Mouse (Mus musculus): ENCODE results near the gene Fbrsl1. TPM values are rescaled to one million over a fixed set of nuclear protein-coding genes. Genes with fewer than 3 reads are reported as not detected.

The Fbrsl1 gene
- polyA plus RNA-seq, 1 experiment: 51.7 TPM

DNA sequence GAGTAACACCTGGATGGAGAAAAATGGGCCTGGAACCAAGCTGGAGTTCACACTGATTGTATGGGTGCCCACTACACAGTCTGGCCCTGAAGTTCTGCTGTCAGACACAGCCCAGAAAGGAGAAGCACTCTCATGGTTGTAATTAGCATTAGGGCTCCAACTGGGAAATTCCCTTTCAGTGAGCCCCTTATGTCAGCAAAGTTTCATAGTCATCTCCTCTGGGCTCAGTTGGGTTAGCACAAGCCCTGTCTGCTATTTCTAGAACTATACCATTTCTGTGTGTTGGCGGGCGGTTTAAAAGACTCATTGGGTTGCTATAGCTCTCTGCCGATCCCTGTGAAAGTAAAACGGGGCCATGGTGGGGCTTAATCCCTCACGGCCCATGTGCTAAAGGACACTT, 24.1 kb downstream of the Fbrsl1 start:
- Histone ChIP-seq H3K4me3 (ENCODE audit: low read depth, low read length) (no peak overlapping the region), H3K9me3 (replicated peaks; ENCODE audit: control insufficient read depth, insufficient read depth, low read length, poor library complexity, severe bottlenecking) (no peaks in the 10 kb centered on the region), H3K27ac (ENCODE audit: insufficient read depth, low read length) (no peak overlapping the region), H3K9ac (ENCODE audit: low read depth, poor library complexity, severe bottlenecking) (no peak overlapping the region), H3K27me3 (ENCODE audit: control insufficient read depth, insufficient read depth, low read length, poor library complexity, severe bottlenecking) (no peaks in the 10 kb centered on the region), H3K36me3 (ENCODE audit: control insufficient read depth, insufficient read depth, low read length, poor library complexity, severe bottlenecking) (0 out of 2 replicates have a peak, but pooled peaks cover 2% of the 10 kb centered on the region), H3K4me1 (ENCODE audit: control insufficient read depth, insufficient read depth, low read length) (no peaks in the 10 kb centered on the region)
- TF ChIP-seq EP300 (IDR thresholded peaks at IDR 0.05; ENCODE audit: insufficient read depth, low read depth, low read length) (no peak), POLR2A (IDR thresholded peaks at IDR 0.05; ENCODE audit: insufficient read depth, low read length) (no peak), CTCF (IDR thresholded peaks at IDR 0.05; ENCODE audit: low read depth, low read length) (no peak)

DNA sequence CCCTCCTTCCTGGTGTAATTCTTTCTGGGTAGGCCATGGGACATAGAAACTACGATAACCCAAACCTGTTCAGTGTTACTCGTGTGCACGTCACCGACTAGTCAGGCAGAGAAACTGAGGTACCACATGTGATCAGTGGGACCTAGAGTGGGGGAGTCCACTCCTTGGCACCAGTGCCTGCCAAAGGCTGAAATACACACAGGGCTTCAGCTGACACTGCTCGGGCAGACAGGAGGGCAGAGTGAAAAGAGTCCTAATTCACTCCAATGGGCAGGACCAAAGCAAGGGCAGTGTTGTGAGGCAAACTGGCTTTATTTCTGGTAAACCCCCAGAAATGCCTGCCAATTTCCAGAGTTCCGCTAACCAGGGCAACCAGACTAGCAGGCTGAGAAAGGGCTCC, 26.9 kb downstream of the Fbrsl1 start:
- Histone ChIP-seq H3K27ac (ENCODE audit: insufficient read depth, low read length) (no peak overlapping the region), H3K27me3 (ENCODE audit: control insufficient read depth, insufficient read depth, low read length, poor library complexity, severe bottlenecking) (no peaks in the 10 kb centered on the region), H3K4me1 (ENCODE audit: control insufficient read depth, insufficient read depth, low read length) (peaks cover 7% of the 10 kb centered on the region), H3K9ac (ENCODE audit: low read depth, poor library complexity, severe bottlenecking) (no peak overlapping the region), H3K9me3 (replicated peaks; ENCODE audit: control insufficient read depth, insufficient read depth, low read length, poor library complexity, severe bottlenecking) (no peaks in the 10 kb centered on the region), H3K36me3 (ENCODE audit: control insufficient read depth, insufficient read depth, low read length, poor library complexity, severe bottlenecking) (0 out of 2 replicates have a peak, but pooled peaks cover 2% of the 10 kb centered on the region), H3K4me3 (ENCODE audit: low read depth, low read length) (no peak overlapping the region)
- TF ChIP-seq POLR2A (IDR thresholded peaks at IDR 0.05; ENCODE audit: insufficient read depth, low read length): no peak

DNA sequence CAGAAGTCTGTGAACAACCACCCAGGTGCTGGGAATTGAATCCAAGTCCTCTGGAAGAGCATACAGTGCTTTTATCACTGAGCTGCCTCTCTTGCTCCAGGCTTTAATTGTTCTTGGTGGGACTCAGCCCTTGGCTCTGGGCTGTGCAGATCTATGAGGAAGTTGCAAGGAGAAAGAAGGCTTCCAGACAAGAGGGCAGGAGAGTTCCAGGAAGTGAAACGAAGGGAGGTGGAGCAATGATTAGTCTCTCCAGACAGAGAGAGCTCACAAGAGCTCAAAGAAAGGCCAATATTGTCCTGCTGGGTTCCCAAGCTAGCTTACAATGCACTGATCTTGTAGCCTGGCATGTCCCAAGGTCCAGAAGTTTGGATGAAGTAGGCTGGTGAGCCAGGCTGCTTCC, 27.4 kb downstream of the Fbrsl1 start:
- Histone ChIP-seq H3K27ac (ENCODE audit: insufficient read depth, low read length) (no peak overlapping the region), H3K36me3 (ENCODE audit: control insufficient read depth, insufficient read depth, low read length, poor library complexity, severe bottlenecking) (0 out of 2 replicates have a peak, but pooled peaks cover 2% of the 10 kb centered on the region)
- TF ChIP-seq CTCF (IDR thresholded peaks at IDR 0.05; ENCODE audit: low read depth, low read length) (no peak), EP300 (IDR thresholded peaks at IDR 0.05; ENCODE audit: insufficient read depth, low read depth, low read length) (no peak), POLR2A (IDR thresholded peaks at IDR 0.05; ENCODE audit: insufficient read depth, low read length) (no peak)

GRCm38 (mm10) chr5:110420201-110420600, 28.1 kb downstream of the Fbrsl1 start:
- peaks cover 12% of the 10 kb centered on the region for H3K4me1 ChIP-seq (ENCODE audit: control insufficient read depth, insufficient read depth, low read length)
- no peak overlapping the region for H3K9ac ChIP-seq (ENCODE audit: low read depth, poor library complexity, severe bottlenecking)
- H3K27me3 ChIP-seq (ENCODE audit: control insufficient read depth, insufficient read depth, low read length, poor library complexity, severe bottlenecking): no peaks in the 10 kb centered on the region
- no peak overlapping the region for H3K4me3 ChIP-seq (ENCODE audit: low read depth, low read length)
- TF ChIP-seq POLR2A (IDR thresholded peaks at IDR 0.05; ENCODE audit: insufficient read depth, low read length) (no peak), EP300 (IDR thresholded peaks at IDR 0.05; ENCODE audit: insufficient read depth, low read depth, low read length) (no peak), CTCF (IDR thresholded peaks at IDR 0.05; ENCODE audit: low read depth, low read length) (no peak)
- H3K9me3 ChIP-seq (replicated peaks; ENCODE audit: control insufficient read depth, insufficient read depth, low read length, poor library complexity, severe bottlenecking): no peaks in the 10 kb centered on the region
- 0 out of 2 replicates have a peak, but pooled peaks cover 2% of the 10 kb centered on the region for H3K36me3 ChIP-seq (ENCODE audit: control insufficient read depth, insufficient read depth, low read length, poor library complexity, severe bottlenecking)
- H3K27ac ChIP-seq (ENCODE audit: insufficient read depth, low read length): no peak overlapping the region

More for the DNA sequence above, 27.4 kb downstream of the Fbrsl1 start:
- H3K9me3 ChIP-seq (replicated peaks; ENCODE audit: control insufficient read depth, insufficient read depth, low read length, poor library complexity, severe bottlenecking): no peaks in the 10 kb centered on the region
- no peak overlapping the region for H3K9ac ChIP-seq (ENCODE audit: low read depth, poor library complexity, severe bottlenecking)
- peaks cover 10% of the 10 kb centered on the region for H3K4me1 ChIP-seq (ENCODE audit: control insufficient read depth, insufficient read depth, low read length)
- H3K27me3 ChIP-seq (ENCODE audit: control insufficient read depth, insufficient read depth, low read length, poor library complexity, severe bottlenecking): no peaks in the 10 kb centered on the region
- H3K4me3 ChIP-seq (ENCODE audit: low read depth, low read length): no peak overlapping the region

GRCm38 (mm10) chr5:110418523-110418911, 29.8 kb downstream of the Fbrsl1 start:
- Histone ChIP-seq H3K9me3 (replicated peaks; ENCODE audit: control insufficient read depth, insufficient read depth, low read length, poor library complexity, severe bottlenecking) (no peaks in the 10 kb centered on the region), H3K27me3 (ENCODE audit: control insufficient read depth, insufficient read depth, low read length, poor library complexity, severe bottlenecking) (no peaks in the 10 kb centered on the region), H3K4me3 (ENCODE audit: low read depth, low read length) (no peak overlapping the region), H3K27ac (ENCODE audit: insufficient read depth, low read length) (no peak overlapping the region), H3K4me1 (ENCODE audit: control insufficient read depth, insufficient read depth, low read length) (peaks cover 12% of the 10 kb centered on the region), H3K9ac (ENCODE audit: low read depth, poor library complexity, severe bottlenecking) (no peak overlapping the region), H3K36me3 (ENCODE audit: control insufficient read depth, insufficient read depth, low read length, poor library complexity, severe bottlenecking) (no peaks in the 10 kb centered on the region)
- TF ChIP-seq POLR2A (IDR thresholded peaks at IDR 0.05; ENCODE audit: insufficient read depth, low read length): no peak
- no peak for TF ChIP-seq CTCF (IDR thresholded peaks at IDR 0.05; ENCODE audit: low read depth, low read length)
- TF ChIP-seq EP300 (IDR thresholded peaks at IDR 0.05; ENCODE audit: insufficient read depth, low read depth, low read length): no peak

- Histone ChIP-seq H3K36me3 (ENCODE audit: control insufficient read depth, insufficient read depth, low read length, poor library complexity, severe bottlenecking) (no peaks in the 10 kb centered on the region), H3K27ac (ENCODE audit: insufficient read depth, low read length) (no peak overlapping the region), H3K4me3 (ENCODE audit: low read depth, low read length) (no peak overlapping the region), H3K4me1 (ENCODE audit: control insufficient read depth, insufficient read depth, low read length) (peaks cover 12% of the 10 kb centered on the region), H3K9ac (ENCODE audit: low read depth, poor library complexity, severe bottlenecking) (no peak overlapping the region), H3K27me3 (ENCODE audit: control insufficient read depth, insufficient read depth, low read length, poor library complexity, severe bottlenecking) (no peaks in the 10 kb centered on the region), H3K9me3 (replicated peaks; ENCODE audit: control insufficient read depth, insufficient read depth, low read length, poor library complexity, severe bottlenecking) (no peaks in the 10 kb centered on the region)
- TF ChIP-seq POLR2A (IDR thresholded peaks at IDR 0.05; ENCODE audit: insufficient read depth, low read length) (no peak), EP300 (IDR thresholded peaks at IDR 0.05; ENCODE audit: insufficient read depth, low read depth, low read length) (peak; percentile 39; the same call in 1 of the 2 replicates), CTCF (IDR thresholded peaks at IDR 0.05; ENCODE audit: low read depth, low read length) (no peak)
Measured at GRCm38 (mm10) chr5:110417756-110418522, 30.4 kb downstream of the Fbrsl1 start.
